In genomic region chr5:66165748-66166147, GRCm38 (mm10) we compare ENCODE assay signal across 25 mouse cellular contexts. TPM values are rescaled to one million over a fixed set of nuclear protein-coding genes. Genes with fewer than 3 reads are reported as not detected.
DNase-seq lines count a peak whose midpoint lies in the region; ATAC-seq lines count a peak whose summit lies in the region.
"Had no signal": no experiment of that assay in that cellular context is flagged by ENCODE, and none has a peak within 500 bp of the region (broad histone marks: within the 10 kb centered on the region; RNA-seq: fewer than 3 reads in every experiment).

No protein-coding gene starts in this region.

- no peak overlapping the region for H3K27ac ChIP-seq in heart, embryonic 10.5 days
- H3K27ac ChIP-seq: embryonic facial prominence, embryonic 10.5 days; forebrain, embryonic 12.5 days; hindbrain, embryonic 12.5 days; neural tube, embryonic 15.5 days had no signal

- DNase-seq in heart, adult 9 months (ENCODE audit: low spot score in 2 of 2), result peak; percentile 9 to 25
- no peak for DNase-seq in heart, embryonic 10.5 days (ENCODE audit: low spot score)
- DNase-seq in 3134 (ENCODE audit: extremely low read depth, insufficient read length, low spot score), result peak; percentile 70
- peak; percentile 25 for DNase-seq in Muller cell, postnatal 12 days (ENCODE audit: inconsistent ontology term)
- no peak for DNase-seq in thymus, postnatal 25 days
- DNase-seq in left cerebral cortex, adult 8-10 months (ENCODE audit: low spot score in 2 of 2), result no peak
- no peak for DNase-seq in urinary bladder, postnatal 25 days (ENCODE audit: low spot score)
- DNase-seq: adrenal gland, postnatal 36 days; B cell, adult 2 months; cerebellum, adult 11-12 months; cerebellum, postnatal 25 days; gastrocnemius, postnatal 14 days; heart, postnatal 10 days; kidney, adult 8-10 months; kidney, postnatal 36 days; left cerebral cortex, postnatal 4 days; midbrain, embryonic 14.5 days; right cerebral cortex, postnatal 4 days; thymus, postnatal 36 days had no signal

- peak; percentile 93 for ATAC-seq in inflammation-experienced regulatory T-cells, adult 6 months

- H3K4me1 ChIP-seq in heart, embryonic 10.5 days, result peaks cover 18% of the 10 kb centered on the region
- H3K4me1 ChIP-seq: embryonic facial prominence, embryonic 10.5 days; forebrain, embryonic 12.5 days; hindbrain, embryonic 12.5 days; neural tube, embryonic 15.5 days had no signal

- H3K9me3 ChIP-seq in heart, embryonic 10.5 days, result no peaks in the 10 kb centered on the region
- H3K9me3 ChIP-seq: embryonic facial prominence, embryonic 10.5 days; forebrain, embryonic 12.5 days; hindbrain, embryonic 12.5 days; megakaryocyte, embryonic 14.5 days; neural tube, embryonic 15.5 days had no signal

- H3K27me3 ChIP-seq in heart, embryonic 10.5 days (ENCODE audit: insufficient read depth, poor library complexity, severe bottlenecking), result no peaks in the 10 kb centered on the region
- H3K27me3 ChIP-seq: forebrain, embryonic 12.5 days; hindbrain, embryonic 12.5 days; neural tube, embryonic 15.5 days had no signal

- H3K4me3 ChIP-seq in heart, embryonic 10.5 days, result no peak overlapping the region
- H3K4me3 ChIP-seq: embryonic facial prominence, embryonic 10.5 days; forebrain, embryonic 12.5 days; hindbrain, embryonic 12.5 days; megakaryocyte, embryonic 14.5 days; neural tube, embryonic 15.5 days had no signal

- H3K36me3 ChIP-seq in heart, embryonic 10.5 days, result no peaks in the 10 kb centered on the region
- H3K36me3 ChIP-seq: embryonic facial prominence, embryonic 10.5 days; forebrain, embryonic 12.5 days; hindbrain, embryonic 12.5 days; neural tube, embryonic 15.5 days had no signal

- WGBS in heart, embryonic 10.5 days, result 76% methylated on average over 8 of the region's 8 CpGs

RNA-seq across cellular contexts. Expression of gene Rbm47, which starts 7.2 kb away (rescaled TPM):
- polyA plus RNA-seq in heart, embryonic 10.5 days (2016; fragmentation: Nextera tagmentation; extraction: Ambion mirVana), result 1.5 and 3.6 TPM in 2 replicates
- polyA plus RNA-seq in inflammation-experienced regulatory T-cells, adult 6 months (2017; shearing (Covaris generic)), result 1 to 10 TPM in 2 of 3 experiments, under 1 TPM in 1; 0.71 to 8.2 (median 1.2) TPM
- total RNA-seq in left cerebral cortex, adult 8-10 months (2022), result 1 to 10 TPM in 3 of 4 experiments, under 1 TPM in 1; 0.70 to 3.3 (median 1.9) TPM

Comparison
In these comparisons a context has a peak if more than half of its experiments do, and no peak if none do; other contexts are left out.
1. DNase-seq: peak in heart, adult 9 months (2 of 2), 3134 (single experiment) and Muller cell, postnatal 12 days (single experiment); none in heart, embryonic 10.5 days (single experiment), thymus, postnatal 25 days (single experiment), left cerebral cortex, adult 8-10 months (0 of 2) and urinary bladder, postnatal 25 days (single experiment).